Mouse (Mus musculus): Measurements from ENCODE around the gene Mpped2. TPM values are rescaled to one million over a fixed set of nuclear protein-coding genes. Genes with fewer than 3 reads are reported as not detected.
A peak's percentile ranks its signal among the peaks of the same experiment; 100 is the strongest.

Gene Mpped2
- polyA plus RNA-seq, 1 experiment from 2014 or later = 83.9 TPM

- H3K9me3 ChIP-seq (ENCODE audit: control insufficient read depth, low read length) = no peaks in the 10 kb centered on the region
- no peak overlapping the region for H3K4me3 ChIP-seq (ENCODE audit: low read depth, low read length)
- H3K27me3 ChIP-seq (ENCODE audit: control insufficient read depth, insufficient read depth, low read length) = no peaks in the 10 kb centered on the region
- no peak overlapping the region for H3K4me2 ChIP-seq (ENCODE audit: low read depth)
- H3K36me3 ChIP-seq (ENCODE audit: control insufficient read depth, insufficient read depth, low read length) = no peaks in the 10 kb centered on the region
- WGBS = 27% methylated on average over 4 of the region's 4 CpGs
- no peak overlapping the region for H3K9ac ChIP-seq (ENCODE audit: low read length)
- H3K27ac ChIP-seq (ENCODE audit: low read depth, low read length) = no peak overlapping the region
- peaks cover 13% of the 10 kb centered on the region; the same call in 1 of the 2 replicates for H3K4me1 ChIP-seq (ENCODE audit: control insufficient read depth, insufficient read depth, low read length)
- no peak for DNase-seq (ENCODE audit: low spot score)
- no peak for ATAC-seq (ENCODE audit: insufficient read depth, low FRiP score, low TSS enrichment)
These were observed 20.1 kb downstream of the Mpped2 start for GRCm38 (mm10) chr2:106713151-106713550.

- DNase-seq (ENCODE audit: low spot score) (no peak), ATAC-seq (ENCODE audit: insufficient read depth, low FRiP score, low TSS enrichment) (peak; percentile 88)
- H3K27ac ChIP-seq (ENCODE audit: low read depth, low read length) = no peak overlapping the region
- H3K4me1 ChIP-seq (ENCODE audit: control insufficient read depth, insufficient read depth, low read length) = peaks cover 12% of the 10 kb centered on the region; the same call in 1 of the 2 replicates
- 33% methylated on average over 10 of the region's 10 CpGs for WGBS
- 0 out of 2 replicates have a peak overlapping the region, but pooled peaks have one; percentile 14 for H3K4me2 ChIP-seq (ENCODE audit: low read depth)
- H3K9ac ChIP-seq (ENCODE audit: low read length) = no peak overlapping the region
- no peaks in the 10 kb centered on the region for H3K9me3 ChIP-seq (ENCODE audit: control insufficient read depth, low read length)
- no peaks in the 10 kb centered on the region for H3K36me3 ChIP-seq (ENCODE audit: control insufficient read depth, insufficient read depth, low read length)
- H3K27me3 ChIP-seq (ENCODE audit: control insufficient read depth, insufficient read depth, low read length) = no peaks in the 10 kb centered on the region
- no peak overlapping the region for H3K4me3 ChIP-seq (ENCODE audit: low read depth, low read length)
These were observed 22.8 kb downstream of the Mpped2 start for GRCm38 (mm10) chr2:106715674-106716364.

GRCm38 (mm10) chr2:106716365-106716717, 23.3 kb downstream of the Mpped2 start:
- WGBS = 70% methylated on average over 7 of the region's 7 CpGs
- Histone ChIP-seq H3K4me1 (ENCODE audit: control insufficient read depth, insufficient read depth, low read length) (peaks cover 12% of the 10 kb centered on the region; the same call in 1 of the 2 replicates), H3K9ac (ENCODE audit: low read length) (no peak overlapping the region), H3K27ac (ENCODE audit: low read depth, low read length) (no peak overlapping the region), H3K4me2 (ENCODE audit: low read depth) (0 out of 2 replicates have a peak overlapping the region, but pooled peaks have one; percentile 14), H3K9me3 (ENCODE audit: control insufficient read depth, low read length) (no peaks in the 10 kb centered on the region), H3K27me3 (ENCODE audit: control insufficient read depth, insufficient read depth, low read length) (no peaks in the 10 kb centered on the region), H3K4me3 (ENCODE audit: low read depth, low read length) (no peak overlapping the region), H3K36me3 (ENCODE audit: control insufficient read depth, insufficient read depth, low read length) (no peaks in the 10 kb centered on the region)
- ATAC-seq (ENCODE audit: insufficient read depth, low FRiP score, low TSS enrichment) (peak; percentile 51), DNase-seq (ENCODE audit: low spot score) (no peak)

GRCm38 (mm10) chr2:106718888-106719287, 25.8 kb downstream of the Mpped2 start:
- no peaks in the 10 kb centered on the region for H3K27me3 ChIP-seq (ENCODE audit: control insufficient read depth, insufficient read depth, low read length)
- H3K27ac ChIP-seq (ENCODE audit: low read depth, low read length) = no peak overlapping the region
- no peak overlapping the region for H3K4me2 ChIP-seq (ENCODE audit: low read depth)
- WGBS = 93% methylated on average over 5 of the region's 5 CpGs
- H3K4me3 ChIP-seq (ENCODE audit: low read depth, low read length) = no peak overlapping the region
- H3K4me1 ChIP-seq (ENCODE audit: control insufficient read depth, insufficient read depth, low read length) = peaks cover 15% of the 10 kb centered on the region
- ATAC-seq (ENCODE audit: insufficient read depth, low FRiP score, low TSS enrichment) (no peak), DNase-seq (ENCODE audit: low spot score) (no peak)
- H3K36me3 ChIP-seq (ENCODE audit: control insufficient read depth, insufficient read depth, low read length) = no peaks in the 10 kb centered on the region
- H3K9me3 ChIP-seq (ENCODE audit: control insufficient read depth, low read length) = no peaks in the 10 kb centered on the region
- H3K9ac ChIP-seq (ENCODE audit: low read length) = no peak overlapping the region

- peaks cover 15% of the 10 kb centered on the region for H3K4me1 ChIP-seq (ENCODE audit: control insufficient read depth, insufficient read depth, low read length)
- H3K36me3 ChIP-seq (ENCODE audit: control insufficient read depth, insufficient read depth, low read length) = no peaks in the 10 kb centered on the region
- no peak overlapping the region for H3K4me3 ChIP-seq (ENCODE audit: low read depth, low read length)
- H3K9me3 ChIP-seq (ENCODE audit: control insufficient read depth, low read length) = no peaks in the 10 kb centered on the region
- H3K27me3 ChIP-seq (ENCODE audit: control insufficient read depth, insufficient read depth, low read length) = no peaks in the 10 kb centered on the region
- H3K27ac ChIP-seq (ENCODE audit: low read depth, low read length) = no peak overlapping the region
- H3K9ac ChIP-seq (ENCODE audit: low read length) = no peak overlapping the region
- no peak overlapping the region for H3K4me2 ChIP-seq (ENCODE audit: low read depth)
- ATAC-seq (ENCODE audit: insufficient read depth, low FRiP score, low TSS enrichment) = no peak
- 85% methylated on average over 3 of the region's 3 CpGs for WGBS
- DNase-seq (ENCODE audit: low spot score) = no peak
These were observed 26.4 kb downstream of the Mpped2 start for GRCm38 (mm10) chr2:106719434-106719833.

- no peaks in the 10 kb centered on the region for H3K9me3 ChIP-seq (ENCODE audit: control insufficient read depth, low read length)
- no peak overlapping the region for H3K4me3 ChIP-seq (ENCODE audit: low read depth, low read length)
- WGBS = 23% methylated on average over 5 of the region's 5 CpGs
- H3K4me2 ChIP-seq (ENCODE audit: low read depth) = no peak overlapping the region
- no peak overlapping the region for H3K9ac ChIP-seq (ENCODE audit: low read length)
- H3K4me1 ChIP-seq (ENCODE audit: control insufficient read depth, insufficient read depth, low read length) = peaks cover 12% of the 10 kb centered on the region
- no peaks in the 10 kb centered on the region for H3K36me3 ChIP-seq (ENCODE audit: control insufficient read depth, insufficient read depth, low read length)
- H3K27me3 ChIP-seq (ENCODE audit: control insufficient read depth, insufficient read depth, low read length) = no peaks in the 10 kb centered on the region
- no peak for DNase-seq (ENCODE audit: low spot score)
- ATAC-seq (ENCODE audit: insufficient read depth, low FRiP score, low TSS enrichment) = no peak
- H3K27ac ChIP-seq (ENCODE audit: low read depth, low read length) = no peak overlapping the region
These were observed 27.6 kb downstream of the Mpped2 start for GRCm38 (mm10) chr2:106720644-106721043.

- Histone ChIP-seq H3K27me3 (ENCODE audit: control insufficient read depth, insufficient read depth, low read length) (no peaks in the 10 kb centered on the region), H3K36me3 (ENCODE audit: control insufficient read depth, insufficient read depth, low read length) (no peaks in the 10 kb centered on the region), H3K4me2 (ENCODE audit: low read depth) (no peak overlapping the region), H3K9me3 (ENCODE audit: control insufficient read depth, low read length) (no peaks in the 10 kb centered on the region), H3K4me1 (ENCODE audit: control insufficient read depth, insufficient read depth, low read length) (peaks cover 7% of the 10 kb centered on the region), H3K9ac (ENCODE audit: low read length) (no peak overlapping the region), H3K27ac (ENCODE audit: low read depth, low read length) (no peak overlapping the region), H3K4me3 (ENCODE audit: low read depth, low read length) (no peak overlapping the region)
- WGBS = 56% methylated on average over 4 of the region's 4 CpGs
- ATAC-seq (ENCODE audit: insufficient read depth, low FRiP score, low TSS enrichment) (no peak), DNase-seq (ENCODE audit: low spot score) (no peak)
These were observed 29.0 kb downstream of the Mpped2 start for GRCm38 (mm10) chr2:106722020-106722419.

- 61% methylated on average over 6 of the region's 6 CpGs for WGBS
- Histone ChIP-seq H3K4me2 (ENCODE audit: low read depth) (no peak overlapping the region), H3K4me1 (ENCODE audit: control insufficient read depth, insufficient read depth, low read length) (peaks cover 3% of the 10 kb centered on the region; the same call in 1 of the 2 replicates), H3K9me3 (ENCODE audit: control insufficient read depth, low read length) (no peaks in the 10 kb centered on the region), H3K36me3 (ENCODE audit: control insufficient read depth, insufficient read depth, low read length) (no peaks in the 10 kb centered on the region), H3K27me3 (ENCODE audit: control insufficient read depth, insufficient read depth, low read length) (no peaks in the 10 kb centered on the region), H3K9ac (ENCODE audit: low read length) (no peak overlapping the region), H3K4me3 (ENCODE audit: low read depth, low read length) (no peak overlapping the region), H3K27ac (ENCODE audit: low read depth, low read length) (no peak overlapping the region)
- DNase-seq (ENCODE audit: low spot score) (no peak), ATAC-seq (ENCODE audit: insufficient read depth, low FRiP score, low TSS enrichment) (no peak)
These were observed 37.0 kb downstream of the Mpped2 start for GRCm38 (mm10) chr2:106729951-106730564.

- no peak overlapping the region for H3K4me2 ChIP-seq (ENCODE audit: low read depth)
- ATAC-seq (ENCODE audit: insufficient read depth, low FRiP score, low TSS enrichment) (no peak; the same call in 1 of the 2 replicates), DNase-seq (ENCODE audit: low spot score) (no peak)
- no peaks in the 10 kb centered on the region for H3K36me3 ChIP-seq (ENCODE audit: control insufficient read depth, insufficient read depth, low read length)
- no peaks in the 10 kb centered on the region for H3K27me3 ChIP-seq (ENCODE audit: control insufficient read depth, insufficient read depth, low read length)
- H3K4me1 ChIP-seq (ENCODE audit: control insufficient read depth, insufficient read depth, low read length) = peaks cover 3% of the 10 kb centered on the region; the same call in 1 of the 2 replicates
- no peaks in the 10 kb centered on the region for H3K9me3 ChIP-seq (ENCODE audit: control insufficient read depth, low read length)
- WGBS = 69% methylated on average over 8 of the region's 8 CpGs
- no peak overlapping the region for H3K4me3 ChIP-seq (ENCODE audit: low read depth, low read length)
- no peak overlapping the region for H3K9ac ChIP-seq (ENCODE audit: low read length)
- no peak overlapping the region for H3K27ac ChIP-seq (ENCODE audit: low read depth, low read length)
These were observed 37.5 kb downstream of the Mpped2 start for GRCm38 (mm10) chr2:106730608-106731007.

All from neural tube, embryonic 11.5 days (tissue).